Mouse (Mus musculus) CH12F3 (cell line): ENCODE results near the gene Gpr55.

ENCODE experiments used
- in situ Hi-C: fragments of 300-500 bp; cut with MboI; formaldehyde crosslinking; loops from 2 replicates; pipeline ENCODE4 v1.14.3; 2020; ENCODE audit warnings: low sequenced_read_pairs

Gene Gpr55

GRCm38 (mm10) chr1:85921725-85922124 lies 39.1 kb downstream of the Gpr55 start:
- in situ Hi-C loops: no loop called here

GRCm38 (mm10) chr1:85919621-85920020 lies 41.2 kb downstream of the Gpr55 start:
- in situ Hi-C loops: no loop called here

GRCm38 (mm10) chr1:85916830-85917450 lies 43.9 kb downstream of the Gpr55 start:
- in situ Hi-C loops: no loop called here

- in situ Hi-C loops: no loop called here
Observed at GRCm38 (mm10) chr1:85915890-85916289, 44.9 kb downstream of the Gpr55 start.

GRCm38 (mm10) chr1:85913078-85913755 lies 47.6 kb downstream of the Gpr55 start:
- in situ Hi-C loops: no loop called here

- in situ Hi-C loops: no loop called here
Observed at GRCm38 (mm10) chr1:85908754-85909590, 51.8 kb downstream of the Gpr55 start.

- in situ Hi-C loops: no loop called here
Observed at GRCm38 (mm10) chr1:85906892-85907291, 53.9 kb downstream of the Gpr55 start.

GRCm38 (mm10) chr1:85902108-85902561 lies 58.7 kb downstream of the Gpr55 start:
- in situ Hi-C loops: no loop called here

- in situ Hi-C loops: no loop called here
Observed at GRCm38 (mm10) chr1:85901516-85902107, 59.2 kb downstream of the Gpr55 start.

GRCm38 (mm10) chr1:85900521-85901333 lies 60.1 kb downstream of the Gpr55 start:
- in situ Hi-C loops: no loop called here

GRCm38 (mm10) chr1:85899388-85899761 lies 61.4 kb downstream of the Gpr55 start:
- in situ Hi-C loops: no loop called here

- in situ Hi-C loops: no loop called here
Observed at GRCm38 (mm10) chr1:85898761-85899387, 61.9 kb downstream of the Gpr55 start.

- in situ Hi-C loops: no loop called here
Observed at GRCm38 (mm10) chr1:85897901-85898760, 62.7 kb downstream of the Gpr55 start.

- in situ Hi-C loops: no loop called here
Observed at GRCm38 (mm10) chr1:85896781-85897700, 63.8 kb downstream of the Gpr55 start.

GRCm38 (mm10) chr1:85896110-85896509 lies 64.7 kb downstream of the Gpr55 start:
- in situ Hi-C loops: no loop called here

GRCm38 (mm10) chr1:85895391-85895837 lies 65.4 kb downstream of the Gpr55 start:
- in situ Hi-C loops: no loop called here

- in situ Hi-C loops: no loop called here
Observed at GRCm38 (mm10) chr1:85894748-85895360, 66.0 kb downstream of the Gpr55 start.
